Mouse (Mus musculus): ENCODE results near the gene Cdhr3.

Gene Cdhr3

GRCm38 (mm10) chr12:33092775-33093174 is at the start of gene Cdhr3:
Cdhr3 (minus strand) TSS chr12:33092875.
- no peak for DNase-seq (ENCODE audit: extremely low spot score, low spot score)

DNA sequence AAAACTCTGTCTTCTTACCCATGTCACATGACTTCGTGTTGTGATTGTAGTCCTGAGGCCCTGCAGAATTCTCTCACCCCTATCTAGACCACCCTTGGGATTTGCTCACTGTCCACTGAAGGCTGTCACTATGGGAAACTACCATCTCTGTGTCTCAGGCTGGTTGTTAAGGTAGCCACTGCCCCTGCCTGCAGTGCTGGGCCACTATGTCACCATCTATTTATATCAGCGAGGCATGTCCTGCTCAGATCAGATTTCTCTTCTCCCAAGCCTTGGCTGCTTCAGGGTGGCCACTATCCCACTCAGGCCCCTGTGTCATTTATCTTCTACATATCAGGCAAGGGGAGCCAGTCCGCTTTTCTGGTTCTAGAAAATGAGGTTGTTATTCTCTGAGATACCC is 46.4 kb upstream of the Cdhr3 start:
- DNase-seq (ENCODE audit: extremely low spot score, low spot score), result no peak

- DNase-seq (ENCODE audit: extremely low spot score, low spot score), result no peak
Observed at GRCm38 (mm10) chr12:33137857-33138256, 45.2 kb upstream of the Cdhr3 start.

DNA sequence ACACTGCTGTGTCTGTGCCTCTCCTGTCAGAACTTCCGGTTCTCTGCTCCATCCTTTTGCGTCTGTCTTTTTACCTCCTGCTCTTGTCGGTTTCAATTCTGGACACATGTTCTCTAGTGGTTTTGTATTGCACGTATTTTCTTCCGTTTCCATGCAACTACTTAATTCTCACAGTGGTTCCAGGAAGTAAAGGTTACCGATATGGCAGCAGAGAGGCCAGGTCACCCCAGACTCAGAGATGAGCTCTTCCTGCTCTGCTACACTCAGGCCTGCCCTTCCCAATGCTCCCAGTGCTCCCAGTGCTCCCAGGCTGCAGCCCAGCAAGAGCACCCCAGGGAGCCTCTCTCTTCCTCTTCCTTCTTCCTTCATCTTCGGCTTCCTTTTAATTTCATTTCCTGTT is 39.1 kb upstream of the Cdhr3 start:
- no peak for DNase-seq (ENCODE audit: extremely low spot score, low spot score)

GRCm38 (mm10) chr12:33130401-33130800 is 37.7 kb upstream of the Cdhr3 start:
- DNase-seq (ENCODE audit: extremely low spot score, low spot score), result no peak

DNA sequence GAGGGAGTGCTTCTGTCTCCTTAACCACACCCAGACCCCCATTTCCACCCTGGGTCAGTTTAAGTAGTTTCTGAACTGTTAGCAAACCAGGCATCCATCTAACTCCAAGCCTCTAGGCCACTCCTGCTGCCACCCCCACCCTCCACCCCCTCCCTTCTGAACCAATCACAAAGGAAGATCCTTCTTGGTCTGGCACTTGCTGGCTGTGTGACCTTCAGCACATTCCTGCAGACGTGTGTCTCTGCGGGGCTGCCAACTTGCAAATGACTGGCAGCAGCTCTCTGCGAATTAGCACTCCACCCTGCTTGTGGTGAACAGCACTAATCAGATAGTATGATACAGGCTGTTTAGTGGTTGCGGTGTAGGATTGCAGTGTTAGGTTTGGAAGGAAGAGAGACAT is 36.7 kb upstream of the Cdhr3 start:
- no peak for DNase-seq (ENCODE audit: extremely low spot score, low spot score)

- no peak for DNase-seq (ENCODE audit: extremely low spot score, low spot score)
Observed at GRCm38 (mm10) chr12:33128702-33129101, 36.0 kb upstream of the Cdhr3 start.

GRCm38 (mm10) chr12:33128121-33128520 is 35.4 kb upstream of the Cdhr3 start:
- no peak for DNase-seq (ENCODE audit: extremely low spot score, low spot score)

DNA sequence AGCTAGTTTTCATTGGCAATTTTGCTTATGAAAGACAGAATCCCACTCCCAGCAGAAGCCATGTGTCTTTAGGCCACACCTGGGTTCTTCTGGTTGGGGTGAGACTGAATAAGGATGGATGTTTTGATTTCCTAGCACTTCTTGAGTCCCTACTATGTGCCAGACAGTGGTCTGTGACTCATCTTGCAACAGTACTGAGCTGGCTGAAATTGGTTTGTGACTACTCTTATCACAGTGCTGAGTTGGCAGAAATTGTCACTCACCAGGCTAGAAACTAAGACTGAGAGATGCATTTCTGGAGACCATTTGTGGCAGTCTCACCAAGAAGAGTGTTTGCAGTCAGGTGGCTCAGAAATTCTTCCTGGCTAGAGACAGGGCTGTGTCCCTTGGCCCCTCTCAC is 33.6 kb upstream of the Cdhr3 start:
- DNase-seq (ENCODE audit: extremely low spot score, low spot score), result no peak

GRCm38 (mm10) chr12:33125594-33126227 is 33.0 kb upstream of the Cdhr3 start:
- no peak for DNase-seq (ENCODE audit: extremely low spot score, low spot score)

- no peak for DNase-seq (ENCODE audit: extremely low spot score, low spot score)
Observed at GRCm38 (mm10) chr12:33118624-33119301, 26.1 kb upstream of the Cdhr3 start.

DNA sequence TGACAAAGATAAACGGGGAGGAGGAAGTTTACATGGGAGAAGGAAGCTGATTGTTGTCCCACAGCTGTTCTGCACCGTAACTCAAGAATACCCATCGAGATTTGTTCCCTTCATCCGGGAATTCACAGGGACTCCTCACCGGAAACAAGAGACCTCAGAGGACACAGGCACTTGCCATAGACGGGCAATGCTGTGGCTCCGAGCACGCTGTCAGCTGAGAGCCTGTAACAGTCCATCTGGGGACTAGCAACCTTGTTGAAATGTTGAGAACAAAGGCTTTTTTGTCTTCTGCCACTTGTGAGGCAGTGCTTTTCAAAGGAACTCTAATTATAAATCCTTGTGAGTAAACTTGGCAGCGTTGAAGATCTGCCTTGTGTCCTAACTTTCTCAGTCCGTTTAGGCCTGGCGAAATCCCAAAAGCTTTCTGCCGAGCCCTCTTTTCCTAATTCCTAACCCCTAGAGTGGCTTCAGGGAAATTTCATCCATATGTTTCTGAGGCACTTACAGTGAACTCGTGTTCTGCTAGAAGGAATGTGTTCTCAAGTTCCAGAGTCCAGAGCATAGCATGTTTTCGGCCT is 18.3 kb upstream of the Cdhr3 start:
- DNase-seq (ENCODE audit: extremely low spot score, low spot score), result no peak

- no peak for DNase-seq (ENCODE audit: extremely low spot score, low spot score)
Observed at GRCm38 (mm10) chr12:33109531-33109930, 16.9 kb upstream of the Cdhr3 start.

DNA sequence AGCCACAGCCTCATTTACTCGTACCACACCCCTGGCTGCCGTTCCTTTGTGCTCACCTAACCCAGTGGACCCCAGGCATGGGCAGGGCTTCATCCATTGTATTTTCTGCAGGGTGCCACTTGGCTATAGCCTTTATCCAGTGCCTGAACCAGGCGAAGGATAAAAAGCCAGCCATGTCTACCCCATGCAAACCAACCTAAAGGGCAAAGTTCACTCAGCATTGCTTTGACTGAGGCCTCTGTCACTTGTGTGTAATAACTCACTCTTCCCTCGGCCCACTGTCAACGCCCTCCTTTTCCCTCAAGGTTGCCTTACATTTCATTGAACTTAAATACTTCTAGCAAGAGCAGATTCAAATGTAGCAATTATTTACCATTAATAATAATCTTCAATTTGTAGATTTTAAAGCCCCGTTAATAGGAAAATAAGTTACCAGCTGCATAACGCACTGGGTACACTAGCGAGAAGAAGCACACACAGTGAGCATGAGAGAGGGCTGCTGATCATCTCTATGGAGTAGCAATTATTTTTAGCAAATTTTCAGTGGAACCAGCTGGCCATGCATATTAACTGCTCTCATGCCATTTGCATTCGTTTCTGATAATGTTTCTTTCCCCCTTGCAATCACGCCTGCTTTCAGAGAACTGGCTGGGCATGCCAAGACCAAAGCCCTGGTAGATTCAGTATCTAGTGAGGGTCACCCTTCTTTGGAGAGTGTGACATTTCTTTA is 13.9 kb upstream of the Cdhr3 start:
- no peak for DNase-seq (ENCODE audit: extremely low spot score, low spot score)

GRCm38 (mm10) chr12:33105724-33106123 is 13.0 kb upstream of the Cdhr3 start:
- no peak for DNase-seq (ENCODE audit: extremely low spot score, low spot score)

DNA sequence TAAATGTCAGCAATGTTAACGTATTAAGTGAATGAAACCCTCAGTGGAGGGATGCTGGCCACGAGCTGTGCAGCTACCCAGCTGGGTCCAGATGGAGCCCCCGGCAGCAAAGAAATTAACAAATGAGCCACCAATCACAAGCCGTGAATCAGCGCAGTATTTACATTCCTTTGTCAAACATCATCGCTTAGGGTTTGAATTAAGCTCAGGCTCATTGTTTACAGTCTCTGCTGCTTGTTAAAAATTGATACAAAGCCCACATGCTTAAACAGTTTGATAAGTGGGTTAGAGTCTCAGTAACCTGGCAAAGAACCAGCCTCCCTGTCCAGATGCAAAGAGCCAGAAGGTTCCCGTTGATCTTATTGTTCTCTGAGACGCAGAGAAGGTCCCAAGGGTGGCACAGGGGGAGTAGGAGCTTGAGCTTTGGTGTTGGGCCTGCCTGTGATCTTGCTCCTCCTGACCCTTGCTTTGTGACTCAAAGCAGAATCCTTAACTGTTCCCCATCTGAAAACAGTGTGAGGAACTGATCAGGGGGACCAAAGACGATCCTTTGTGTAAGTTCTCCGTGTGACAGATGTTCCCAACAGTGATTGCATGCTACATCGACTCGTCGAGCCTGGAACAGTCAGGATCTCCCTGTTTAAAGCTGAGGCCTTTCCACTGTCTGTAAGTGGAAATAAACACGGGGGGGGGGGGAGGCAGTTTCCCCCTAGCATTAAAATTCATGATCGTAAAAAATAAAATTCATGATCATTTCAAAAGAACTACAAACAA is 9.9 kb upstream of the Cdhr3 start:
- no peak for DNase-seq (ENCODE audit: extremely low spot score, low spot score)

- DNase-seq (ENCODE audit: extremely low spot score, low spot score), result no peak
Observed at GRCm38 (mm10) chr12:33101627-33102026, 9.0 kb upstream of the Cdhr3 start.

DNA sequence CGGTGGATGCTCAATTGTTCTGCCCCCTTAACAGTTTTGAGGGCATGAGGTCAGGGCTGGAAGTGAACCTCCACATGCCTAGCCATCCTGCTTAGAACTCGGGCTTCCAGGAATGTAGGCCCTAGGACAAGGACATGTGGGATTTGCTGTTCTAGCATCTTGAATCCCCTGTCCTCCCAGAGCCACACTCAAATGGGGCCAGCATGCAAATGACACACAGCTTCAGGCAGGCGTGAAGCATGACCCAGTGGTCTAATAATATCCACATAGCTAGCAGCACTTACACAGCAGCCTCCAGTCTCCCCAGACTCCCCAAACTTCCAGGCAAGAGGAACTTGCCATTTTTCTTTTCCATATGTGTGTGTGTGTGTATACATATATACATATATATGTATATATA is 3.3 kb upstream of the Cdhr3 start:
- DNase-seq (ENCODE audit: extremely low spot score, low spot score), result no peak

DNA sequence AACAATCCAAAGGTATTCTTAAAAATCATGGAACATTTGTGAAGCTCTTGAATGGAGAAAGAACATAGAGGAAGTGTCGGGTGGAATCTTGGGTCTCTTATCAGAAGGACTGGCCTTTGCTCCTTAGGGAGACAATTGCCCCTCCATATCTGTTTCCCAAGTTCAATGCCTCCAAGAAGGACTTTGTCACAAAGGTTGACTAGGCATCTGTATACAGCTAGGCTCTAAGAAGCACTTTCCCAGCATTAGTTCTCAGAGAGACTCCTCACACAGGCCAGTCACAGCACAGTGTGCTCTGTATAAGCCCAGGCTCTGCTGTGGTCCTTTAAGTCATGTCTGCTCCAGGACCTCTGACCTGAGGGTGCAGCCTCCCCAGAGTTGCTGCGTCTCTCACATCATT is 479 bp downstream of the Cdhr3 start:
- no peak for DNase-seq (ENCODE audit: extremely low spot score, low spot score)

DNA sequence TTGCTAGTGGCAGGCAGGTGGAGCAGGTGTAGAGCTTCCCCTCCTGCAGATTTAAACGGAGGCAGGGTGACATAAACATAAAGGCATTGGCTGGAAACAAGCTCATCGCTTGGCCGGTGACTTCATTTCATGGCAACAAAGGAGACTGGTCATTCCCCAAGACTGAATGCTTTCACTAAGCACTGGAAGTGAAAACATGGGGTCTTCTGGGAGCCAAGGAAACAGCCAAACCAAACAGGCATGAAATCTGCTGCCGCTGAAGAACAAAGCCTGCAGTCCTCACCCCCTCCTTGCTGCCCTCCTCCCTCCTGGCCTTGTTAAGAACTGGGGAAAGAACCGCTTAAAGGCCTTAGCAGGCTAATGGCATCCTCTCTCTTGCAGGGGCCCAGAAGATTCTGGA is 6.5 kb downstream of the Cdhr3 start:
- no peak for DNase-seq (ENCODE audit: extremely low spot score, low spot score)

GRCm38 (mm10) chr12:33084683-33085082 is 8.0 kb downstream of the Cdhr3 start:
- peak; percentile 37 for DNase-seq (ENCODE audit: extremely low spot score, low spot score)

- no peak for DNase-seq (ENCODE audit: extremely low spot score, low spot score)
Observed at GRCm38 (mm10) chr12:33083362-33083761, 9.3 kb downstream of the Cdhr3 start.
